Mouse (Mus musculus) cortical plate, adult 2 months (tissue): Measurements from ENCODE around the gene Tcea2.

Source experiments
- CTCF ChIP-seq: fragments of 200-500 bp; IDR thresholded peaks from 2 replicates; pipeline ENCODE4 v1.5.1; 2011; ENCODE audit warnings: mild to moderate bottlenecking, control low read depth, low read length; ENCODE audit not compliant: insufficient read depth; ENCODE audit errors: extremely low read depth
- POLR2A ChIP-seq: fragments of 200-500 bp; IDR thresholded peaks from 2 replicates; pipeline ENCODE4 v1.6.1; 2011; ENCODE audit warnings: mild to moderate bottlenecking, low read length, control low read depth; ENCODE audit not compliant: insufficient read depth; ENCODE audit errors: extremely low read depth

DNA sequence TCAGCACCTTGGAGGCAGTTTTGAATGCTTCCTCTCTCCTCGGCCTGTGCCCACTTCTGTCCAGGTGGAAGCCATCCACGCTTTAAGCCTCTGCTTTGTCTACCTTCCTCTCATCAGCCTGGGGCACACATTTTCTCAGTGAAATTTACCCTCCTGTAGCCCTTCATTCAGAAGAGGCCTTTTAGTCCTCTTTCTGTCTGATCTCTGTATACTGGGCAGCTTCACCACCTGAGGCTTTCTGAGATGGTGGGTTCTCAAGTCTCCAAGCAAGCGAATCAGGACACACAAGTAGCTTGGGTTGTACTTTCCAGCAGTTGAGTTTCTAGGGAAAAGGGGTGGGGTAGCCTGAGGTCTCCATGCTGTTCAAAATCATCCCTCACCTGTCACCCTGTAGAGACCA lies 12.2 kb downstream of the Tcea2 start:
- no peak for TF ChIP-seq CTCF
- no peak for TF ChIP-seq POLR2A
